Mouse (Mus musculus): ENCODE results near the gene Cacna1s. TPM values are rescaled to one million over a fixed set of nuclear protein-coding genes. Genes with fewer than 3 reads are reported as not detected.

Gene Cacna1s
- polyA plus RNA-seq, 1 experiment from 2014 or later, result 0.20 TPM

DNA sequence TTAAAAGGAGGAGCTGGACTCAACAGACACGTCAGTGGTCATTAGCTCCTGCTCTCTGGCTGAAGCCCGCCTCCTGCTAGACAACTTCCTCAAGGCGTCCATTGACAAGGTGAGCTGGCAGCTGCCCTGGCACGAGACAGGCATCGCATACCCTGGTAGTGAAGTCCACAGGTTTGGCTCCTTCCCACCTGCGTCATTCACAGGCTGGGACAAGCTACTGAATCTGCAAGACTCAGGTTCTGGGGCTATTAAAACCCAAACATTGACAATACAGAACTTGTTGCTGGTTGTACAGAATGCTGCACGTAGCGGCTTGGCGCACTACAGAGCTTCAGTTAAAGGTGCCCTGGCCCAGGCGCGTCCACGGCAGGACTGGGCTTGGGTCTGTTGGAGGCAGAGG, 107.7 kb downstream of the Cacna1s start:
- ATAC-seq (ENCODE audit: low FRiP score) (no peak), DNase-seq (ENCODE audit: low spot score) (no peak)
- H3K9me3 ChIP-seq (ENCODE audit: control insufficient read depth, low read length), result no peaks in the 10 kb centered on the region
- no peaks in the 10 kb centered on the region for H3K4me1 ChIP-seq (replicated peaks; ENCODE audit: control insufficient read depth, insufficient read depth, low read length)
- H3K27me3 ChIP-seq (ENCODE audit: control insufficient read depth, insufficient read depth, low read length), result no peaks in the 10 kb centered on the region
- H3K9ac ChIP-seq (ENCODE audit: low read depth, low read length), result no peak overlapping the region
- no peak overlapping the region for H3K4me3 ChIP-seq (ENCODE audit: low read depth, low read length)
- H3K4me2 ChIP-seq (replicated peaks; ENCODE audit: low read depth, low read length), result no peak overlapping the region
- no peaks in the 10 kb centered on the region for H3K36me3 ChIP-seq (ENCODE audit: control insufficient read depth, insufficient read depth, low read length)
- 92% methylated on average over 12 of the region's 12 CpGs for WGBS
- H3K27ac ChIP-seq (ENCODE audit: low read depth, low read length), result no peak overlapping the region

DNA sequence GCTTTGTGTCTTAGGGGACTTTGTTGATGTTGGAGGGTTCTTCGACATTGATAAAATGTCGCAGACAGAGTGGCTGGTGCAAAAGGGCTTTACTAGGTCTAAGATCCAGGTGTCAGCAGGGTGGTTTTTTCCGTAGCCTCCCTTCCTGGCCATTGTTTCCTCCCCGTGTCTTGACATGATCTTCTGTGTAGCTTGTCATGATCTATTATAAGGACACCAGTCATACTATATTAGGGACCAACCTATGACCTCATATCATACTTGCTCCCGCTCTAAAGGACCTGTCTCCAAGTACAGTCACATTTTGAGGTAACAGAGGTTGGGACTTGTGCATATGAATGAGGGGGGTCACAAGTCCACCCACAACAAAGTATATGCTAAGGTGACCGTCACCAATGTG, 108.4 kb downstream of the Cacna1s start:
- no peaks in the 10 kb centered on the region for H3K36me3 ChIP-seq (ENCODE audit: control insufficient read depth, insufficient read depth, low read length)
- H3K9me3 ChIP-seq (ENCODE audit: control insufficient read depth, low read length), result no peaks in the 10 kb centered on the region
- no peak overlapping the region for H3K27ac ChIP-seq (ENCODE audit: low read depth, low read length)
- H3K4me3 ChIP-seq (ENCODE audit: low read depth, low read length), result no peak overlapping the region
- H3K27me3 ChIP-seq (ENCODE audit: control insufficient read depth, insufficient read depth, low read length), result no peaks in the 10 kb centered on the region
- DNase-seq (ENCODE audit: low spot score) (no peak), ATAC-seq (ENCODE audit: low FRiP score) (no peak)
- H3K4me1 ChIP-seq (replicated peaks; ENCODE audit: control insufficient read depth, insufficient read depth, low read length), result no peaks in the 10 kb centered on the region
- no peak overlapping the region for H3K9ac ChIP-seq (ENCODE audit: low read depth, low read length)
- WGBS, result 92% methylated on average over 6 of the region's 6 CpGs
- H3K4me2 ChIP-seq (replicated peaks; ENCODE audit: low read depth, low read length), result no peak overlapping the region

DNA sequence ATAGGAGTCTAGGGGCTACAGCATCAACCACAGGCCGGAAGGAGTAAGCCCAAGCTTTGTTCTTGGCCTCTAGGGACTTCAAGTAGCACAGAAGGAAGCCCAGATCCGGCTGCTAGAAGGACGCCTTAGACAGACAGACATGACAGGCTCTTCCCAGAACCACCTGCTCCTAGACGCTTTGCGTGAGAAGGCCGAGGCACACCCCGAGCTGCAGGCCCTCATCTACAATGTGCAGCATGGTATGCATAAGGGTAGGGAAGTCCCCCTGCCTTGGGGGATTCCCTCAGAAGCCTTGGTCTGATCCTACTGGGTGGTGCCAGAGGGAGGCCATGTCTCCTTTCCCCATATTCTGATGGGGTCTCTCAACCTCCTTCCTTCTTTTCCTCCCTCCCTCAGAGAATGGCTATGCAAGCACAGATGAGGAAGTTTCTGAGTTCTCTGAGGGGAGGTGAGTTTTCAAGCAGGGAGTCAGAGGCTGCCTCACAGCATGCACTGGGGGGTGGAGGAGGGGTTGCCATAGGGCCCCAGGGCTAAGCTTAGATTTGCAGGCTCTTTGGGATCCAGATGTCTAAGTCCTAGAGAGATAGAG, 108.9 kb downstream of the Cacna1s start:
- Histone ChIP-seq H3K27me3 (ENCODE audit: control insufficient read depth, insufficient read depth, low read length) (no peaks in the 10 kb centered on the region), H3K9ac (ENCODE audit: low read depth, low read length) (no peak overlapping the region), H3K36me3 (ENCODE audit: control insufficient read depth, insufficient read depth, low read length) (no peaks in the 10 kb centered on the region), H3K27ac (ENCODE audit: low read depth, low read length) (no peak overlapping the region), H3K4me3 (ENCODE audit: low read depth, low read length) (no peak overlapping the region), H3K4me1 (replicated peaks; ENCODE audit: control insufficient read depth, insufficient read depth, low read length) (no peaks in the 10 kb centered on the region), H3K4me2 (replicated peaks; ENCODE audit: low read depth, low read length) (no peak overlapping the region), H3K9me3 (ENCODE audit: control insufficient read depth, low read length) (no peaks in the 10 kb centered on the region)
- ATAC-seq (ENCODE audit: low FRiP score), result no peak
- DNase-seq (ENCODE audit: low spot score), result no peak
- 94% methylated on average over 7 of the region's 7 CpGs for WGBS

DNA sequence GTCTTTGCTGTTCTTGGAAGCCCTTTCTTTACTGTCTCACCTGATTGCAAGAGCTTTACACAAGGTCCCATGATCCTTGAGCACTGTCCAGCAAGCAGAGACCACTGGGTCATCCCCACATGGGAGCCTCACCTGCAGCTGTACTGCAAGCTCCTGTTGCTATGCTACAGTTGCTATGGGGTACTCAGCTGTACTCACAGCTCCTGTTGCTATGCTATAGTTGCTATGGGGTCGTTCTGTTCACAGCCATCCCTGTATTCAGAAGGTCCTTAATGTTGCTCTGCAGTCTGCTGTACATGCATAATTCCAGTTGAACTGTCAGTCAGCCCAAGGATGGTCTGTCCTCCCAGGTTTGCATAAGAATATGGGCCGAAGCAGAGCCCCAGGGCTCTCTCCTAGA, 112.9 kb downstream of the Cacna1s start:
- WGBS, result 52% methylated on average over 2 of the region's 2 CpGs

DNA sequence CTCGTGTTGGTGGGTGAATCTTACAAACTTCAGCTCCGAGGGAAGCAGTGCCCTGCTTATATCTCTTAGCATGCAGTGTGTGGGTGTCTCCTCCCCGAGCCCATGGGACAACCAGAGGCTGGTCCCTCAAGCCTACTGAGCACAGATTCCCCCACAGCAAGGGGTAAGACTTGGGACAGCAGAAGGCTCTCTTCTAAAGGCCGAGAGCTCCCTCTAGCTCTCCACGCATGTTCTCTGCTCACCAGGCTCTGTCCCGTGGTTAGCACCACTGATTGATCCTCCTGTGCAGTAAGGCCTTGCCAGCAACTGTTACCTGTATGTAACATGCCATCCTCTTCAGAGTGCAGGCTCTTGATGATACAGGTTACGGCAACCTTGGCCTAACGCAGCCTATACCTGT, 115.1 kb downstream of the Cacna1s start:
- H3K27ac ChIP-seq (ENCODE audit: low read depth, low read length), result no peak overlapping the region
- no peaks in the 10 kb centered on the region for H3K9me3 ChIP-seq (ENCODE audit: control insufficient read depth, low read length)
- no peak overlapping the region for H3K4me3 ChIP-seq (ENCODE audit: low read depth, low read length)
- no peaks in the 10 kb centered on the region for H3K27me3 ChIP-seq (ENCODE audit: control insufficient read depth, insufficient read depth, low read length)
- no peak overlapping the region for H3K9ac ChIP-seq (ENCODE audit: low read depth, low read length)
- peaks cover under 1% of the 10 kb centered on the region; the same call in 1 of the 2 replicates for H3K4me1 ChIP-seq (replicated peaks; ENCODE audit: control insufficient read depth, insufficient read depth, low read length)
- 73% methylated on average over 8 of the region's 8 CpGs for WGBS
- no peak overlapping the region for H3K4me2 ChIP-seq (replicated peaks; ENCODE audit: low read depth, low read length)
- no peak for DNase-seq (ENCODE audit: low spot score)
- H3K36me3 ChIP-seq (ENCODE audit: control insufficient read depth, insufficient read depth, low read length), result no peaks in the 10 kb centered on the region
- no peak for ATAC-seq (ENCODE audit: low FRiP score)

More for the DNA sequence above, 112.9 kb downstream of the Cacna1s start:
- Histone ChIP-seq H3K9me3 (ENCODE audit: control insufficient read depth, low read length) (no peaks in the 10 kb centered on the region), H3K4me3 (ENCODE audit: low read depth, low read length) (no peak overlapping the region), H3K4me1 (replicated peaks; ENCODE audit: control insufficient read depth, insufficient read depth, low read length) (no peaks in the 10 kb centered on the region), H3K27ac (ENCODE audit: low read depth, low read length) (no peak overlapping the region), H3K27me3 (ENCODE audit: control insufficient read depth, insufficient read depth, low read length) (no peaks in the 10 kb centered on the region), H3K9ac (ENCODE audit: low read depth, low read length) (no peak overlapping the region), H3K36me3 (ENCODE audit: control insufficient read depth, insufficient read depth, low read length) (no peaks in the 10 kb centered on the region), H3K4me2 (replicated peaks; ENCODE audit: low read depth, low read length) (no peak overlapping the region)
- ATAC-seq (ENCODE audit: low FRiP score), result peak; percentile 10; the same call in 1 of the 2 replicates
- peak; percentile 26 for DNase-seq (ENCODE audit: low spot score)

Other genes with a start within 250 kb of the Cacna1s start
- 0.96 and 1.3 TPM in 2 replicates for gene Lad1, start 234.2 kb upstream of the Cacna1s start, polyA plus RNA-seq (2014; fragmentation: Nextera tagmentation; extraction: Ambion mirVana)
- 2.0 and 3.3 TPM in 2 replicates for gene Tnnt2, start 216.4 kb upstream of the Cacna1s start, polyA plus RNA-seq (2014; fragmentation: Nextera tagmentation; extraction: Ambion mirVana)
- 0.08 and 0.22 TPM in 2 replicates for gene Pkp1, start 133.5 kb upstream of the Cacna1s start, polyA plus RNA-seq (2014; fragmentation: Nextera tagmentation; extraction: Ambion mirVana)
- gene Igfn1, start 46.4 kb upstream of the Cacna1s start, polyA plus RNA-seq (2014; fragmentation: Nextera tagmentation; extraction: Ambion mirVana), result not detected in 2 replicates
- gene Tmem9, start 44.6 kb upstream of the Cacna1s start, polyA plus RNA-seq (2014; fragmentation: Nextera tagmentation; extraction: Ambion mirVana), result 60.8 and 84.0 TPM in 2 replicates
- not detected in 2 replicates for gene Ascl5, start 1.9 kb upstream of the Cacna1s start, polyA plus RNA-seq (2014; fragmentation: Nextera tagmentation; extraction: Ambion mirVana)
- gene Kif21b, start 78.6 kb downstream of the Cacna1s start, polyA plus RNA-seq (2014; fragmentation: Nextera tagmentation; extraction: Ambion mirVana), result 17.7 and 24.4 TPM in 2 replicates
- gene Mroh3, start 160.1 kb downstream of the Cacna1s start, polyA plus RNA-seq (2014; fragmentation: Nextera tagmentation; extraction: Ambion mirVana), result 0.25 and 0.32 TPM in 2 replicates
- gene Inava, start 181.5 kb downstream of the Cacna1s start, polyA plus RNA-seq (2014; fragmentation: Nextera tagmentation; extraction: Ambion mirVana), result 13.9 and 14.3 TPM in 2 replicates
- not detected in 2 replicates for gene Gpr25, start 208.1 kb downstream of the Cacna1s start, polyA plus RNA-seq (2014; fragmentation: Nextera tagmentation; extraction: Ambion mirVana)